Mouse (Mus musculus): ENCODE results near the gene Rnaseh1.

The Rnaseh1 gene

GRCm38 (mm10) chr12:28666734-28667133, 17.3 kb downstream of the Rnaseh1 start:
- no peak for DNase-seq (ENCODE audit: extremely low spot score, low read depth, low spot score)

GRCm38 (mm10) chr12:28667287-28667686, 17.9 kb downstream of the Rnaseh1 start:
- DNase-seq (ENCODE audit: extremely low spot score, low read depth, low spot score), result no peak

GRCm38 (mm10) chr12:28674038-28674720, 24.8 kb downstream of the Rnaseh1 start:
- DNase-seq (ENCODE audit: extremely low spot score, low read depth, low spot score), result no peak

GRCm38 (mm10) chr12:28675121-28675924, 25.9 kb downstream of the Rnaseh1 start, which contains the start of gene Adi1:
TSS of gene Adi1 (plus strand) at chr12:28675231.
- peak; percentile 22 for DNase-seq (ENCODE audit: extremely low spot score, low read depth, low spot score)

GRCm38 (mm10) chr12:28675925-28676209, 26.5 kb downstream of the Rnaseh1 start:
- DNase-seq (ENCODE audit: extremely low spot score, low read depth, low spot score), result no peak

- DNase-seq (ENCODE audit: extremely low spot score, low read depth, low spot score), result no peak
These were observed 35.3 kb downstream of the Rnaseh1 start for GRCm38 (mm10) chr12:28684674-28685073.

GRCm38 (mm10) chr12:28685771-28686170, 36.4 kb downstream of the Rnaseh1 start:
- DNase-seq (ENCODE audit: extremely low spot score, low read depth, low spot score), result no peak

GRCm38 (mm10) chr12:28686199-28686879, 36.9 kb downstream of the Rnaseh1 start:
- no peak for DNase-seq (ENCODE audit: extremely low spot score, low read depth, low spot score)

GRCm38 (mm10) chr12:28688996-28689395, 39.6 kb downstream of the Rnaseh1 start:
- DNase-seq (ENCODE audit: extremely low spot score, low read depth, low spot score), result no peak

- DNase-seq (ENCODE audit: extremely low spot score, low read depth, low spot score), result no peak
These were observed 41.3 kb downstream of the Rnaseh1 start for GRCm38 (mm10) chr12:28690730-28691129.

- DNase-seq (ENCODE audit: extremely low spot score, low read depth, low spot score), result no peak
These were observed 44.3 kb downstream of the Rnaseh1 start for GRCm38 (mm10) chr12:28693738-28694137.

- no peak for DNase-seq (ENCODE audit: extremely low spot score, low read depth, low spot score)
These were observed 44.8 kb downstream of the Rnaseh1 start for GRCm38 (mm10) chr12:28694231-28694630.

- DNase-seq (ENCODE audit: extremely low spot score, low read depth, low spot score), result no peak
These were observed 45.4 kb downstream of the Rnaseh1 start for GRCm38 (mm10) chr12:28694776-28695175.

GRCm38 (mm10) chr12:28697821-28698595, 48.6 kb downstream of the Rnaseh1 start:
- no peak for DNase-seq (ENCODE audit: extremely low spot score, low read depth, low spot score)

GRCm38 (mm10) chr12:28699086-28699485, 49.7 kb downstream of the Rnaseh1 start:
- DNase-seq (ENCODE audit: extremely low spot score, low read depth, low spot score), result no peak

- peak; percentile 66 for DNase-seq (ENCODE audit: extremely low spot score, low read depth, low spot score)
These were observed 50.3 kb downstream of the Rnaseh1 start for GRCm38 (mm10) chr12:28699656-28700055.

GRCm38 (mm10) chr12:28700101-28700511, 50.7 kb downstream of the Rnaseh1 start:
- no peak for DNase-seq (ENCODE audit: extremely low spot score, low read depth, low spot score)

GRCm38 (mm10) chr12:28700561-28701025, 51.2 kb downstream of the Rnaseh1 start:
- DNase-seq (ENCODE audit: extremely low spot score, low read depth, low spot score), result no peak

- DNase-seq (ENCODE audit: extremely low spot score, low read depth, low spot score), result no peak
These were observed 51.9 kb downstream of the Rnaseh1 start for GRCm38 (mm10) chr12:28701302-28701701.

- no peak for DNase-seq (ENCODE audit: extremely low spot score, low read depth, low spot score)
These were observed 55.0 kb downstream of the Rnaseh1 start for GRCm38 (mm10) chr12:28704381-28704780.

GRCm38 (mm10) chr12:28705204-28705603, 55.8 kb downstream of the Rnaseh1 start:
- DNase-seq (ENCODE audit: extremely low spot score, low read depth, low spot score), result no peak
